Mouse (Mus musculus) c-Kit-positive CD71-negative TER-119-negative erythroid progenitor cells, embryonic 14.5 days (primary cell): ENCODE data around the gene Uspl1.

Experiments used
- DNase-seq: peaks from one replicate; pipeline ENCODE4 v3.0.0-alpha.2; 2013; ENCODE audit warnings: low read depth

The Uspl1 gene

GRCm38 (mm10) chr5:149257518-149258281, 73.5 kb downstream of the Uspl1 start:
- no peak for DNase-seq

DNA sequence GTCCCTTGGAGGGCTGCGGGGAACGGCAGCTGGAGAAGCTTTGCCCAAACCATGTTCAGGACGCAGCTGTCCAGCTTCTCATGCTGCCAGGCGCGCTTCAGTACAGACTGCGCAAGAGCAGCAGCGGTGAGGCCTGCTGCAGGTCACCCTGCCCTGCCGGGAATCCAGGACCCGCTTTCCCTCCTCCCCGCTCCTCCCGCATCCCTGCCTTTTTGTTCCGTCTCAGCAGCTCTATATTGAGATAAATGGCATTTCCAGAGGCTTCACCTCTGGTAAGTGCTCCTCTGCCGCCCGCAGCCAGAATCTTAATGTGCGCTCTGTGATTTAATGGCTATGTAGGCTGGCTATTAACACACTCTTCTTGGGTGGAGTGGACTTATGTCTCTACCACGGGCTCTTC, 74.9 kb downstream of the Uspl1 start:
- DNase-seq: no peak

- no peak for DNase-seq
Measured at GRCm38 (mm10) chr5:149261449-149261848, 77.3 kb downstream of the Uspl1 start.

DNA sequence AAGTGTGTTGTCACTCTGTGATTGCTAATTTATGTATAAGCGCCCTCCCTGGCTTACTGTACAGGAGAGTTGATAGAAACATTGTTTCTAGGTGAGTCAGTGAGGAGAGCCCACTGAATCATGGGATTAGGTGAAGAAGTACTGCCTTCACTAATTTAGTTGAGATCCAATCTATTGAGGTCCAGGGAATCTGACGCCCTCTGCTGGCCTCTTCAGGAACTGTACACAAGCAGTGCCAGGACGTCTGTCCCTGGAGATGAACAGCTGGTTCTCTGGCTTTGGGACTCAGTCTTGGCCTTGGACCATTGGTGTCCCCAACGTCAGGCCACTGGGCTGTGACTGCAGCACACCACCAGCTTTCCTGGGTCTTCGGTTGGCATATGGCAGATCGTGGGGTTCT, 77.7 kb downstream of the Uspl1 start:
- no peak for DNase-seq

DNA sequence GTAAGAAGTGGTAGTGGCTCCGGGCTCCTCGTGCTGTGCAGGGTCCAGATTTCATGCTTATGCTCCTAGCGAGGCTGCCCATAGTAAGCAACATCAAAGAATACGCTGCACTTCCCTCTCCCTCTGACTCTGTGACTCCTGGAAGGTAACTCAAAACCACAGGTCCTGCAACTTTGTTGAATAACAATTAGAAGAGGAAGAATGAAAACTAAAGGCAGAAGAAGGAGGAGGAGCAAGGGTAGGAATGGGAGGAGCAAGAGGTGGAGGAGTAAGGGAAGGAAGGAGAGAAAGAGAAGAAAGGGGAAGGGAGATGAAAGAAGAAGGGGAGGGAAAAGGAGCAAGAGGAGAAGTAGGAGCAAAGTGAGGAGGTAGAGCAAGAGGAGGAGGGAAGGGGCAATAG, 80.3 kb downstream of the Uspl1 start, which contains the start of gene Alox5ap:
Alox5ap (plus strand) TSS at position 363 of the 400 bp plus-strand sequence.
- DNase-seq: no peak

DNA sequence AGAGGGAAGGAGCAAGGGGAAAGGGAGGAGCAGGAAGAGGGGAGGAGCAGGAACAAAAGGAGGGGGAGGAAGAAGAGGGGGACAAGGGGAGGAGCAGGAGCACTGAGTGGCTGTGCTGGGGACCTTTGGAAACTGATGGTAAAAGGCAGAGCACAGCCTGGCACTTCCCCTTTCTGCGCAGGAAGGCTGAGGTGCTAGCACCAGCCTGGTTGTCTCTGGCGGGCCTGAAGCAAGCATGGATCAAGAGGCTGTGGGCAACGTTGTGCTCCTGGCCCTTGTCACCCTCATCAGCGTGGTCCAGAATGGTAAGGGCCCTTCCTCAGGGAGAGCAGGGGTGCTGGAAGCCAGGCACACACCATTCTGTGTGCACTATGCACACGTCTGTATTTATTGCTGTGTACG, 80.7 kb downstream of the Uspl1 start:
- DNase-seq: no peak
